Mouse (Mus musculus) C2C12 (cell line): ENCODE measurements around the gene Nfyb.

Source experiments
- CTCF ChIP-seq: IDR thresholded peaks from one replicate; pipeline ENCODE4 v1.5.1; 2011; ENCODE audit not compliant: control insufficient read depth, insufficient read depth, insufficient read length
- MAX ChIP-seq: IDR thresholded peaks from one replicate; pipeline ENCODE4 v1.6.1; 2011; ENCODE audit warnings: mild to moderate bottlenecking, control low read depth
- MYOD1 ChIP-seq: IDR thresholded peaks from one replicate; pipeline ENCODE4 v1.6.1; 2011; ENCODE audit warnings: low read depth; ENCODE audit not compliant: control insufficient read depth, insufficient read length
- MYOG ChIP-seq: IDR thresholded peaks from one replicate; pipeline ENCODE4 v1.6.1; 2011; ENCODE audit not compliant: control insufficient read depth, insufficient read length; ENCODE audit errors: extremely low read depth

DNA sequence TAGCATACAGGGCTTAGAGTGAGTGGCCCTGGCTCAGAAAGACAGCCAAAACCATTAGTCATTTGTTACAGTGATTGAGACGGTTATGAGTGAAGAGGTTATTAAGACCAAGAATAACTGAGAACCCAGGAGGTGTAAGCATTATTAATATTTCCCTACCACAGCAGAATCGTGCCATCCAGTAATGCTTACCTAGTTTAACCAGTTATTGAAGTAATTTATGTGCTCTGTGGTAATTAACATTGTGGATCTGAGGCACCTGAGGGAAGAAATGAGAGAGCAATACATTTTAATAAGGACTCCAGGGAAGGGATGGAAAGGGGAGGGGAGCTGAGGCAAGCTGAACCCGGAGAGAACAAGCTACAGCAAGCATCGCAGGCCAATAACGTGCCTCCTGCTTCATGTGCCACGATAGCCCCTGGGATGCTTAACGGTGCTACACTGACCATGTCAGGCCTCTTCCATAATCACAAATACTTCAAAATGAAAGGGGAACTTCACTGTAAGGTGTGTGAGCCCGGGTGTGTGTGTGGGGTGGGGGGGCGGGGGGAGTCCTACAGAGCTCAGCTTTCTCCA is 7.7 kb upstream of the Nfyb start:
- TF ChIP-seq CTCF (no peak), MYOD1 (no peak), MAX (no peak), MYOG (no peak)
